Mouse (Mus musculus) midbrain, embryonic 15.5 days (tissue): ENCODE results near the gene Ccnl2. TPM values are rescaled to one million over a fixed set of nuclear protein-coding genes. Genes with fewer than 3 reads are reported as not detected.
A peak's percentile ranks its signal among the peaks of the same experiment; 100 is the strongest.

Experiments
- ATAC-seq: fragments of 200-750 bp; cut with Nextera tagmentation; replicated peaks from 2 replicates; pipeline ENCODE4 v1.8.0; 2017; ENCODE audit warnings: moderate TSS enrichment
- H3K27ac ChIP-seq: fragments of 300-500 bp; sonication (generic); 2 replicates; pipeline ENCODE4 v1.5.1; 2015; ENCODE audit warnings: mild to moderate bottlenecking, inconsistent platforms
- H3K27me3 ChIP-seq: fragments of 300-500 bp; sonication (generic); replicated peaks from 2 replicates; pipeline ENCODE4 v1.6.1; 2015; ENCODE audit warnings: inconsistent platforms
- H3K36me3 ChIP-seq: fragments of 300-500 bp; sonication (generic); replicated peaks from 2 replicates; pipeline ENCODE4 v1.6.1; 2015; ENCODE audit warnings: inconsistent platforms
- H3K4me1 ChIP-seq: fragments of 300-500 bp; sonication (generic); 2 replicates; pipeline ENCODE4 v1.6.1; 2015; ENCODE audit warnings: inconsistent platforms
- H3K4me2 ChIP-seq: fragments of 300-500 bp; sonication (generic); 2 replicates; pipeline ENCODE4 v1.6.1; 2015; ENCODE audit warnings: inconsistent platforms, mild to moderate bottlenecking, moderate library complexity
- H3K4me3 ChIP-seq: fragments of 300-500 bp; sonication (generic); 2 replicates; pipeline ENCODE4 v1.5.1; 2015; ENCODE audit warnings: mild to moderate bottlenecking, inconsistent platforms
- H3K9ac ChIP-seq: fragments of 300-500 bp; sonication (generic); 2 replicates; pipeline ENCODE4 v1.6.1; 2015; ENCODE audit warnings: mild to moderate bottlenecking, inconsistent platforms
- H3K9me3 ChIP-seq: fragments of 300-500 bp; sonication (generic); 2 replicates; pipeline ENCODE4 v1.6.1; 2016; ENCODE audit warnings: inconsistent platforms
- WGBS: fragments of 180-500 bp; shearing (Covaris S2); methylation state at CpG from one replicate; pipeline ENCODE4 v1.1.7; 2015; ENCODE audit warnings: mixed read lengths; 5-methylcytosine and 5-hydroxymethylcytosine counted together
- polyA plus RNA-seq: library from polyadenylated mRNA; unstranded; fragments of >200 nt; fragmentation: Nextera tagmentation; extraction: Ambion mirVana; gene quantifications from 2 replicates; pipeline ENCODE4 v1.2.1, GENCODE M21; 2015

Gene Ccnl2
- polyA plus RNA-seq, 1 experiment from 2014 or later: 164 TPM

DNA sequence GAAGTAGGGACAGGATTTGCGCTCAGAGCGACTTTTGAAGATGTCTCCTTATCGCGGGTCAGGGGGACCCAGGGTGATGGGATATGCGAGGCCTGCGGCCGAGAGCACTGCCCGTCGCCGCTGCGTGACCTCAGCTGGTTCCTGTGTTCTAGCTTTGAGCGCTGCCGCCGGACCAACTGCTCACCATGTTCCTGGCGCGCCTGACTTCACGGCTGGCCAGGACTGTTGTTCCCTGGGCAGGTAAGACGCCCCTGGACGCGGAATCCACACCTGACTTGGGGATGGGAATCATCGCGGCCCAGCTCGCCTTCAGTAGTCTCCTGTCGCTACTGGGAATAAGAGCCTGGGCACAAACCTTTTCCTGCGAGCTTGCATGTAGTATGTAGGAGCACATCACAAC, 19.5 kb downstream of the Ccnl2 start:
- 0 out of 2 replicates have a peak, but pooled peaks cover 5% of the 10 kb centered on the region for H3K36me3 ChIP-seq
- H3K4me2 ChIP-seq: peak overlapping the region; percentile 87
- H3K9ac ChIP-seq: peak overlapping the region; percentile 72
- under 1% methylated on average over 25 of the region's 25 CpGs for WGBS
- peaks cover 29% of the 10 kb centered on the region for H3K4me1 ChIP-seq
- H3K4me3 ChIP-seq: peak overlapping the region; percentile 58
- no peak; the same call in 1 of the 2 replicates for ATAC-seq
- H3K27ac ChIP-seq: peak overlapping the region; percentile 89
- H3K27me3 ChIP-seq: no peaks in the 10 kb centered on the region
- H3K9me3 ChIP-seq: no peaks in the 10 kb centered on the region

GRCm38 (mm10) chr4:155832321-155832720, 20.0 kb downstream of the Ccnl2 start:
- H3K4me3 ChIP-seq: peak overlapping the region; percentile 58
- no peaks in the 10 kb centered on the region for H3K9me3 ChIP-seq
- H3K4me1 ChIP-seq: peaks cover 29% of the 10 kb centered on the region
- 0 out of 2 replicates have a peak, but pooled peaks cover 5% of the 10 kb centered on the region for H3K36me3 ChIP-seq
- peak overlapping the region; percentile 87 for H3K4me2 ChIP-seq
- H3K9ac ChIP-seq: peak overlapping the region; percentile 72
- 57% methylated on average over 10 of the region's 10 CpGs for WGBS
- no peaks in the 10 kb centered on the region for H3K27me3 ChIP-seq
- ATAC-seq: no peak
- no peak overlapping the region for H3K27ac ChIP-seq

DNA sequence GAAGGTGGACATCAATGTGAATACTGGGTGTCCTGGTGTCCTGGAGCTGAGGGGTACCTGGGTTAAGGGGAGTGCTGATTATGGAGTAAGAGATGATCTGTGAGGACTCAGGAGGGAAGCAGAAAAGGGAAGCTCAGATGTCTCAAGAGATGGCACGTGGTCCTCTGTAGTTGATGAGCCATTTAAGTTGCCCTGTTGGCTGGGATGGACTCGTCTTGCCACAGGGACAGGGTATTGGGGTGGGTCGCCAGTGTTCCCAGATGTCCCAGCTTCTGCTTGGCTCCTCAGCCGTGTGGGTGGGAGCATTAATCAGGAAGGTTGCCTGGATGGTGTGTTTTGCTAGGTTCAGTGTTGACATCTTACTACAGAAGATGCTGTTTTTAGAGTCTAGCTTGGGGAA, 20.9 kb downstream of the Ccnl2 start:
- H3K27me3 ChIP-seq: no peaks in the 10 kb centered on the region
- no peak for ATAC-seq
- H3K9me3 ChIP-seq: no peaks in the 10 kb centered on the region
- no peak overlapping the region for H3K27ac ChIP-seq
- no peak overlapping the region for H3K4me3 ChIP-seq
- no peak overlapping the region for H3K9ac ChIP-seq
- H3K4me1 ChIP-seq: peaks cover 29% of the 10 kb centered on the region
- no peak overlapping the region for H3K4me2 ChIP-seq
- H3K36me3 ChIP-seq: no peaks in the 10 kb centered on the region
- WGBS: 87% methylated on average over 4 of the region's 4 CpGs

DNA sequence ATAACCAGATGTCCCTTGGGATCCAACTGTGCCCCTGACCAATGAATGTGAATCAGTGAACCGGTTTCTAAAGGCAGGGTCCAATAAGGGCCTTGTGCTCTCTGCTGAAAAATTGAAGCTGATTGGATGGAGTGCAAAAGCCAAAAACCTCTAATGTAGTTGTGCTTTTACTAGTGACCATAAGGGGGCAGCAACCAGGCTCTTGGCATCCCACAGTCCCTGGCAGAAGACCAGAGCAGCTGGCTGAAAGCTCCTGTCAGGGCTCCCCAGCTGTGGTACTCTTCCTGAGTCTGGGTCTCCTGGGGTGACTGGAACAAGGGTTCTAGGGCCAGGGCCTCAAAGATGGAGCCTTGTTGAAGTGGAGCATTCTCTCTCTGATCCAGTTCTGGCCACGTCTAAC, 21.5 kb downstream of the Ccnl2 start:
- 0 out of 2 replicates have a peak, but pooled peaks have one; percentile 16 for ATAC-seq
- H3K4me3 ChIP-seq: no peak overlapping the region
- H3K36me3 ChIP-seq: no peaks in the 10 kb centered on the region
- no peak overlapping the region for H3K4me2 ChIP-seq
- H3K27ac ChIP-seq: peak overlapping the region; percentile 39; the same call in 1 of the 2 replicates
- peaks cover 29% of the 10 kb centered on the region for H3K4me1 ChIP-seq
- no peaks in the 10 kb centered on the region for H3K27me3 ChIP-seq
- WGBS: 33% methylated on average over 2 of the region's 2 CpGs
- H3K9ac ChIP-seq: no peak overlapping the region
- no peaks in the 10 kb centered on the region for H3K9me3 ChIP-seq

DNA sequence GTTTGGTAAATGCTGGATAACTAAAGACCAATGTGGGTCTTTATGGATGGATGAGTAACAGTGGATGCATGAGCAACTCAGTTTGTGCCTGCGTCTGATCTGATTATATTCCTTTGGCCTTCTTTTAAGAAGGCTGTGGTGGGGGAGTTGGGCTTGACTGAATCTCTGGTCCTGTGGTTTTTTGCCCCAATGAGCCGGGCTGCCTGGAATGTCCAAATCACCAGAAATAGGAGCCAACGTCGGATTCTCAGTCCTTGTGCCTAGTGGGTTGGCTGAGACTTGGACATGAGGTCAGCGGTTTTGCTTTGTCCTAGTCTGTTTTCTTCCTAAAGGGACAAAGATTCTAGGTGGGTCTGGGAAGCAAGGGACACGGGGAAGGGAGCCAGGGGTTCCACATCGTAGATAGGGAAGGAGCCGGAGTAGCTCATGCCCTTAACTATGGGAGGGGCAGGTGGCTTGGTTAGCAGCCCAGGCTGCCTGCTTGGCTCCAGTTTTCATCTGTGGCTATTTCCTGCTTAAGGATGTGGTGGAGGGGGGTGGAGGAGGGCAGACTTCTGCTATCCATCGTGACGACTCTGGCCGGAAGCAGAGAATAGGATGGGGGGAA, 25.2 kb downstream of the Ccnl2 start:
- Histone ChIP-seq H3K27me3 (peaks cover 19% of the 10 kb centered on the region), H3K4me2 (no peak overlapping the region), H3K4me3 (no peak overlapping the region), H3K9ac (no peak overlapping the region), H3K36me3 (no peaks in the 10 kb centered on the region), H3K9me3 (no peaks in the 10 kb centered on the region), H3K27ac (no peak overlapping the region), H3K4me1 (peaks cover 31% of the 10 kb centered on the region)
- 82% methylated on average over 11 of the region's 11 CpGs for WGBS
- no peak for ATAC-seq

- no peak overlapping the region for H3K4me2 ChIP-seq
- no peak overlapping the region for H3K9ac ChIP-seq
- peaks cover 22% of the 10 kb centered on the region for H3K4me1 ChIP-seq
- H3K9me3 ChIP-seq: no peaks in the 10 kb centered on the region
- no peaks in the 10 kb centered on the region for H3K36me3 ChIP-seq
- no peak for ATAC-seq
- no peak overlapping the region for H3K27ac ChIP-seq
- 55% methylated on average over 8 of the region's 8 CpGs for WGBS
- H3K27me3 ChIP-seq: peaks cover 22% of the 10 kb centered on the region
- no peak overlapping the region for H3K4me3 ChIP-seq
These were observed 26.2 kb downstream of the Ccnl2 start for GRCm38 (mm10) chr4:155838187-155839153.

DNA sequence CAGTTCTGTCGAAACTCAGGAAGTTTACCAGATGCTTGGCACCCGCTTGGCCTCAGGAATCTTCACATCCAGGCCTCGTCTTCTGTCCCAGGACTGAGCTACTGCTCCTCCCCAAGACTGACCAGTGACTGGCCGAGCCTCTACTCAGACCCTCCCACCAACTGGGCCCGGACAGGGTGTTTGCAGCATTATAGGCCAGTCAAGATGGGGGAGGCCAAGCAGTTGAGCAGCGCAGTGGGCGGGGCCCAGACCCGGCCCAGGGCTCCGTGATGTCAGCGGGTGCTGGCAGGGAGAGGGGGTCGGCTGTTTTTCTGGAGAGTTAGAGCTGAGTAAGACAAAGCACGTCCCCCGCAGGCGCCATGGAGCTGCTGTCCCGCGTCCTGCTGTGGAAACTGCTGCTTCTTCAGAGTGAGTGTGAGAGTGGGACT, 27.2 kb downstream of the Ccnl2 start, which contains the start of gene Mxra8:
TSS of gene Mxra8 (plus strand) at position 198 of the 428 bp plus-strand sequence.
- H3K36me3 ChIP-seq: no peaks in the 10 kb centered on the region
- peaks cover 22% of the 10 kb centered on the region for H3K27me3 ChIP-seq
- H3K4me1 ChIP-seq: peaks cover 14% of the 10 kb centered on the region; the same call in 1 of the 2 replicates
- H3K4me3 ChIP-seq: peak within 1 kb of the TSS; percentile 20
- WGBS: 3% methylated on average over 16 of the region's 16 CpGs
- peak within 1 kb of the TSS; percentile 44 for H3K4me2 ChIP-seq
- peak within 1 kb of the TSS; percentile 17; the same call in 1 of the 2 replicates for H3K27ac ChIP-seq
- peak; percentile 35; the same call in 1 of the 2 replicates for ATAC-seq
- no peak within 1 kb of the TSS for H3K9ac ChIP-seq
- no peaks in the 10 kb centered on the region for H3K9me3 ChIP-seq

DNA sequence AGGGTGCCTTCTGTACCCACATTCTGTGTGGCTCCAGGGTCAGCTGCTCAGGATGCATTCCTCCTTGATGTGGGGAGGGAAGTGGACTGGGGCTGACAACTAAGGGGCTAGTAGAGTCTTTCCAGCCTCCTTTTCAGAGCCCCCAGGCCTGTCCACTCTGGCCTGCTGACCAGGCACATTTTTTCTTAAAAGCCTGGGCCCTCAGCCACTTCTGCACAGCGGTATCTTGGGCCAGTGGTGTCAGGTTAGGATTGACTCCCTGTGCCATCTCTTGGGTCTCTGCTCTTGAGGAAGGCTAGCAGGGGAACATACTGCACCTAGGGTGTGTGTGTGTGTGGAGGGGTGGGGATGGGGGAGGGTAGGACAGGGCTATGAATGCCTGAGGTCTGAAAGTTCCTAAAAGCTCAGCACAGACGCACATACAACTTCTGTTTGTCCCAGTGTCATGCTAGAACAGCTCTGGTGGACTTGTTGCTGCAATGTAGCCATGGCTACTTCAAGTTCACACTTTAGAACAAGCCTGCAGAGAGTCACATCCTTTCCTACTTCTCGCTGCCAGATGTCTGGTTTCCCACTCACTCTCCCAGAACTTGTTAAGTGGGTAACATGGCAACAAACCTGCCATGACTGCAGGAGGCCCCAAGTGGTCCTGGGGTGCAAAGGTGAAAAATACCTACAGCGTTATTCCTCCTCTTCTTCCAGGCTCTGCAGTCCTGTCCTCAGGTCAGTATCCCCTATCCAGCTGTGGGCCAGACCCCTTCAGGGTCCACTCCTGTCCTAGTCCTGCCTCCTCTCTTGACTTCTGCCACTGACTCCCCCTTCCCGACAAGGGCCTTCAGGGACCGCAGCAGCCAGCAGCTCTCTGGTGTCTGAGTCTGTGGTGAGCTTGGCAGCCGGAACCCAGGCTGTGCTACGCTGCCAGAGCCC, 28.1 kb downstream of the Ccnl2 start:
- WGBS: 8% methylated on average over 8 of the region's 8 CpGs
- H3K4me2 ChIP-seq: peak overlapping the region; percentile 44
- H3K36me3 ChIP-seq: no peaks in the 10 kb centered on the region
- H3K27me3 ChIP-seq: peaks cover 22% of the 10 kb centered on the region
- no peaks in the 10 kb centered on the region for H3K9me3 ChIP-seq
- no peak overlapping the region for H3K9ac ChIP-seq
- 0 out of 2 replicates have a peak, but pooled peaks have one; percentile 16 for ATAC-seq
- H3K27ac ChIP-seq: peak overlapping the region; percentile 17; the same call in 1 of the 2 replicates
- H3K4me3 ChIP-seq: peak overlapping the region; percentile 28
- peaks cover 14% of the 10 kb centered on the region; the same call in 1 of the 2 replicates for H3K4me1 ChIP-seq

GRCm38 (mm10) chr4:155841003-155841454, 28.7 kb downstream of the Ccnl2 start:
- no peak overlapping the region for H3K9ac ChIP-seq
- under 1% methylated on average over 32 of the region's 32 CpGs for WGBS

DNA sequence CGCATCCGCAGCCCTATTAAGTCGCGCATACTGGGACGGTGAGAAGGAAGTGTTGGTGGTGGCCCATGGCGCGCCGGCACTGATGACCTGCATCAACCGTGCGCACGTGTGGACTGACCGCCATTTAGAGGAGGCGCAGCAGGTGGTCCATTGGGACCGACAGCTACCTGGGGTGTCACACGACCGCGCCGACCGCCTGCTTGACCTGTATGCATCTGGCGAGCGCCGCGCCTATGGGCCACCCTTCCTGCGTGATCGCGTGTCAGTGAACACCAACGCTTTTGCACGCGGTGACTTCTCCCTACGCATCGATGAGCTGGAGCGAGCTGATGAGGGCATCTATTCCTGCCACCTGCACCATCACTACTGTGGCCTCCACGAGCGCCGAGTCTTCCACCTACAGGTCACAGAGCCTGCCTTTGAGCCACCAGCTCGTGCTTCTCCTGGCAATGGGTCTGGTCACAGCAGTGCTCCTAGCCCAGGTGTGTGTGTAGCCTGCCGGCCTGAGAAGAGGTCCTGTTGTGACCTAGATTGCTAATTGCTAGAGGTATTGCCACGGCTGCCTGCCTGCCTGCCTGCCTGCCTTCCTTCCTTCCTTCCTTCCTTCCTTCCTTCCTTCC, 29.5 kb downstream of the Ccnl2 start:
- peak overlapping the region; percentile 44; the same call in 1 of the 2 replicates for H3K4me2 ChIP-seq
- H3K4me3 ChIP-seq: peak overlapping the region; percentile 28; the same call in 1 of the 2 replicates
- H3K36me3 ChIP-seq: no peaks in the 10 kb centered on the region
- peaks cover 22% of the 10 kb centered on the region for H3K27me3 ChIP-seq
- H3K27ac ChIP-seq: no peak overlapping the region
- 45% methylated on average over 38 of the region's 38 CpGs for WGBS
- ATAC-seq: no peak
- no peak overlapping the region for H3K9ac ChIP-seq
- peaks cover 24% of the 10 kb centered on the region for H3K4me1 ChIP-seq
- no peaks in the 10 kb centered on the region for H3K9me3 ChIP-seq

More at GRCm38 (mm10) chr4:155841003-155841454, 28.7 kb downstream of the Ccnl2 start:
- ATAC-seq: 0 out of 2 replicates have a peak, but pooled peaks have one; percentile 22
- Histone ChIP-seq H3K4me1 (peaks cover 18% of the 10 kb centered on the region; the same call in 1 of the 2 replicates), H3K9me3 (no peaks in the 10 kb centered on the region), H3K4me2 (peak overlapping the region; percentile 44), H3K4me3 (peak overlapping the region; percentile 28), H3K27me3 (peaks cover 22% of the 10 kb centered on the region), H3K27ac (no peak overlapping the region), H3K36me3 (no peaks in the 10 kb centered on the region)

- no peak overlapping the region for H3K9ac ChIP-seq
- H3K36me3 ChIP-seq: no peaks in the 10 kb centered on the region
- H3K4me2 ChIP-seq: no peak overlapping the region
- H3K4me3 ChIP-seq: no peak overlapping the region
- ATAC-seq: no peak
- H3K27me3 ChIP-seq: peaks cover 22% of the 10 kb centered on the region
- H3K27ac ChIP-seq: no peak overlapping the region
- peaks cover 31% of the 10 kb centered on the region for H3K4me1 ChIP-seq
- 94% methylated on average over 5 of the region's 5 CpGs for WGBS
- H3K9me3 ChIP-seq: no peaks in the 10 kb centered on the region
These were observed 30.9 kb downstream of the Ccnl2 start for GRCm38 (mm10) chr4:155843231-155843630.
